Mouse (Mus musculus): Measurements from ENCODE around the gene Pqlc3. TPM values are rescaled to one million over a fixed set of nuclear protein-coding genes. Genes with fewer than 3 reads are reported as not detected.
A peak's percentile ranks its signal among the peaks of the same experiment; 100 is the strongest.

Gene Pqlc3
- total RNA-seq, 4 experiments from 2014 or later, result 11.0 to 14.7 (median 13.5) TPM

DNA sequence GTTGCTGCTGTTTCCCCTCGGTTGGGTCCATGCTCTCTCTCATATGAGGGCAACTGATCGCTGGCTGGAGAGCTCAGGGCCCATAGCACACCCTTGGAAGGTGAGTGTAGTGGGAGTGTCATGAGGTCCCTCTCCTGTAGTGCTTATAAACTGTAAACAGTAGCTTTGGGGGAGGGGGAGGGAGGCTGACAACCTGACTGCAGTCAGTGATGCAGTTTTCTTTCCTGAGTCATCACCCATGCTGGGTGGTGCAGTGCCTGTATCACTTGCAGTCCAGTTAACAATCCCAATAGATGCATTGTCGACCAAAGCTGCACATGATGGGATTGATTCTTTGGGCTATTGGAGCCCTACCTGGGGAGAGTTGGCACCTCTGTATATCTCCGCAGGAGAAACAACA is 1.0 kb upstream of the Pqlc3 start:
- DNase-seq, result no peak

DNA sequence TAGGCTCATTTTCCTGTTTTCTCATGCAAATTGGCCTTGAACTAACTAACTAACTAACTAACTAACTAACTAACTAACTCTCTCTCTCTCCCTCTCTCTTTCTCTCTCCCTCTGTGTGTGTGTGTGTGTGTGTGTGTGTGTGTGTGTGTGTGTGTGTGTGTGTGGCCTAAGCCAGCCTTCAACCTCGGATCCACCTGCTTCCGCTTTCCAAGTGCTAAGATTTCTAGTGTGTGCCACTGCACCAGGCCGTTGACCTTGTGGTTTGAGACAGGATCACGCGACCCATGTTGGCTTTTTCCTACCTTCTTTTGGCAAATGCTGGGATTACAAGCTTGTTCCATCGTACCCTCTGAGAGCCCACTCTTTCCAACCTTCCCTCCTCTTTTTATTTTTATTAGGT is 420 bp upstream of the Pqlc3 start:
- no peak for DNase-seq

DNA sequence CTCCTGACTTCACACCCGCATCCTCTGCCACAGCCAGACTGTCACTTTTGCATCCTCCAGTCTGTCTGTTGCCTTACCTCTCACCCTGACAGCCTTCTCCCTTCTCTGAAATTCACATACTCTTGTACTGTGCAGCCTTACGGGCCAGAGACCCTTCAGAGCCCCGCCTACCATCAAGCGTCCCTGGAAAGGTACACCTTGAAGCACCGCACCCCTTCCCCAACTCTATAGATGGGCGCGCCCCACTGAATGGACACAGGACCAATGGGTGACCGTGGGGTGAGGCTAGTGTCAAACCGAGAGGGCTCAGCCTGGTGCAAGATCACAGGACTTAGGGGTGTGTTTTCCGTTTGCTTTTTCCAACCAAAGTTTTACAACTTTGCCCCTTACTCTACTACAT is 1.1 kb downstream of the Pqlc3 start:
- DNase-seq, result peak; percentile 26

DNA sequence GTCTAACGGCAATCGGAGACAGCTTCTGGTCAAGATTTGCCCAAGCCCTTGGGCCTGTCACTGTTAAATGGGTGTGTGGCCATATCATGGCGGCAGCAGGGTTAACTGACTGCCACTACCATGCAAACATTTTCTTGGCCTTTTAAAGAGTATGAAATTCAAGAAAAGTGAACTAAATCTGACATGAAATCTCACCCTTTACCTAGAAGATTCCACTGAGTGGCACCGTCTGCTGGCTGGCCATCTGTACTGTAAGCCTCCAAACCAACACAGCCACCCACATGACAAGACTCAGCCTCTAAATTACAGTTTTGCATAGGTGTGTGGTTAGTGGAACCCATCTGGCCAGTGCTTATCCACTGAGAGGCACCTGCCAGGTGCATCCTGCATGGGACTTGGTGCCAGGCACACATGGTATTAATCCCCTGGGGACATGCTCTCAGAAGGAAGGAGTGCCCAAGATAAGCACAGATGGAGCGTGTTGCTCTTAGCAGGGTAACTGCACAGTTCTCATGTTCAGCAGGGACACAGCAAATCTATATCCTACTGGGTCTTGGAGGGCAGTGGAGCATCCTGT is 3.2 kb downstream of the Pqlc3 start:
- no peak for DNase-seq

DNA sequence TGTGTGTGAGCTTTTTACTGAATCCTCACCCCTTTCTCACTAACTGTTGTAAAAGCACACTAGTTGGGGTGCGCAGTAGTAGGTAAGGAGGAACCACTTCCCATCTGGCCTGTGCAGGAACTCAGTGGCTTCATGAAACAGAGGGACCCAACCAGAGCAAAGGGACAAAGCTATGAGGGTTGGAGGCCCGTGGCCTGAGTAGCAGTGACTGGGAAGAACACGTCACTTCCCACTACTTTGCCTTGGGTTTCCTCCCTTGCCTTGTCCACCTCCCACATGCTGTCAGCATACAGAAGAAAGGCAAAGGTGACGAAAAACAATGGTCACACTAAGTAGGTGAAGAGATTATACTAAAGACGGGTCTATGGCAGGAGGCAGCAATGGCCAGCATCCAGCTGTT is 3.9 kb downstream of the Pqlc3 start:
- no peak for DNase-seq

DNA sequence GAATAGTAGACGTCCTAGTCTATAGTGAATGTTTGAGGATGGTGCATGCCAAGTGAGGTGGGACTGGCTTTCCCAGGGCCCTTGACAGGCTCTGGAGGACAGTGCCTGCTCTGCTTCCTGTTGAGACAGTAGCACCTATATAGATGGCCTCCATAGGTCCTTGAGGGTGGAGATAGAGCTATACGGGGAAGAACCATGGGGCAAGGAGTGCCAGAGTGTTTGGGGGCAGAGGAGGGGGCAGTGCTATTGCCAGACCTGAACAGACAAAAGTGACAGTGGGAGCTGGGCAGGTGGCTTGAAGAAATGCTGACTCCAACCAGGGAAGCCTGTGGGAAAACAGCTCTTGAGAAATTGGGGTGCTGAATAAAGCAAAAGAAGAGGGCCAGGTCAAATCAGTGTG is 5.9 kb downstream of the Pqlc3 start:
- DNase-seq, result no peak

DNA sequence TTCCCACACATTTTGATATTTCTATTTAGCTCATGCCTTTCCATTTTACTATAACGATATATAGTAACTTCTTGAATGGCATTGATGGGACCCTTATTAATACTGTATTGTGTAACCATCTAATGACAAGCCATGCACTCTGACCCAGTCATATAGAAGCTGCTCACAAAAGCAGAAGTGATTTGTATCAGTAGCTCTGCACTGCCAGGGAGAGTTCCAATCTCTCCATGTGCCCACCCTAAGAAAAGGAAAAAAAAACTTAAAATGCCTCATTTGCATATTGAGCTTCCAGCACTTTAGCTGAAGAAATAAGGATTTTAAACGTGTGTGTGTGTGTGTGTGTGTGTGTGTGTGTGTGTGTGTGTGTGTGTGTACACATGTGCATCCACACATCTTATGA is 7.9 kb downstream of the Pqlc3 start:
- DNase-seq, result no peak

DNA sequence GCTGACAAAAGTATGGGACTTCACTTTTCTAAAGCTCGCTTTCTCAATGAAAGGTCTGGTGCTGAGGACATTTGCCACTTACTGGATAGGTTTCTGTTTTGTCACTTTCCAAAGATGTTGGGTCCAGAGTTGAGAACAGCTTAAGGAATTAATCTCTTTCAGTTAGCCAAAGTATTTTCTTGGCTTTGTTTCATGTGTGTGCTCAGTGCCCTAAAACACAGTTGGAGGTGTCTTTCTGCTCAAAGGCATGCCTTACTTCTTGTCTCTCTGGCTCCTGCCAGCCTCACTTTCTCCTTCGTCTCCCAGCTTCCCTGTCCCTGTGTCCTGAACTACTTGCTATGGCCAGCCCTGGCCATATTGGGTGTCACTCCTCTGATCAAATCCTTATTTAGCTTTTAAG is 8.8 kb downstream of the Pqlc3 start:
- DNase-seq, result no peak

DNA sequence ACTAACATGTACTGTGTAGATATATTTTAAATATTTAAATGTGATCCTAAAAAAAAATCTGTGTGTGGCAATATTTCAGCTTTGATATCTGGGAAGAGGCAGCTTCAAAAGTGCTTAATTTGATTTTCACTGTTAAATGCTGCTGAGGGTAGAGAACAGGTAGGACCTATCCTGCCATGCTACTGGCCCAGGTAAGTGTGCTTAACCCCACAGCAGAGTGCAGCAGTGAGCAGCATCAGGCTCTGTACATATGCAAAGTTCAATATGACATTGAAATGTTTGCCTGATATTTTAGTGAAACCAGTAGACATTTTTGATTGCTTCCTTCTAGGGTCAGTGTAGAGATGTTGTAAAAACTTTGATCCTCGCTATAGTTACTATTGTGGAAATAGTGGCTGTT is 14.4 kb downstream of the Pqlc3 start:
- no peak for DNase-seq

DNA sequence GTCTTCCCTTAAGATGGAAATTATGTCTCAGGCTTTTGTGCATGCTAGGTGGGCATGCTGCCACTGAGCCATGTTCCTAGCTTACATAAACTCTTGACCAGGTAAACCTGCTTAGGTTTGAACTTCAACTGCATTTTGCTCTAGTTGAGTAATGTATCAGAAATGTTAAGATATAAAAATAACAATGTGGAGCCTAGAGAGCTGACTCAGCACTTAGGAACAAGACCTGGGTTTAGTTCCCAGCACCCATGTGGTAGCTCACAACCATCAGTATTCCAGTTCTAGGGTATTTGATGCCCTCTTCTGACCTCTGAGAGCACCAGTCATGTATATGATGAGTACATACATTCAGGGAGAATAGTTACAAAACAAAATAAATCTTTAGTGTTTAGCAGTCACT is 23.1 kb downstream of the Pqlc3 start:
- no peak for DNase-seq

DNA sequence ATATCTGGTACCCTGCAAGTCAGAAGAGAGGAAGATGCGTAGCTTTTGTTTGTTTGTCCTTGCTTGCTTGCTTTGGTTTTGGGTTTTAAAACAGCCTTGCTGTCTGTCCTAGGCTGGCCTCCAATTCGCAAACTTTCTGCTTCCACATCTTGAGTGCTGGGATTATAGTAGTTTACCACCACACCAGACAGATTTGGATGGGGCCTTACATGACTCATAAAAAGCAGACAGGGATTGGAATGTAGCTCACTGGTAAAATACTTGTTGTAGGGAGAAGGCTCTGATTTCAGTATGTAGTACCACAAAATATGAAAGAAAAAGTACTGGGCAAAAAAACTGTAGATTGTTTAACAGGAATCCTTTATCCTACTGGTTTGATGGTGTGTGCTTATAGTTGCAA is 33.4 kb downstream of the Pqlc3 start:
- no peak for DNase-seq

DNA sequence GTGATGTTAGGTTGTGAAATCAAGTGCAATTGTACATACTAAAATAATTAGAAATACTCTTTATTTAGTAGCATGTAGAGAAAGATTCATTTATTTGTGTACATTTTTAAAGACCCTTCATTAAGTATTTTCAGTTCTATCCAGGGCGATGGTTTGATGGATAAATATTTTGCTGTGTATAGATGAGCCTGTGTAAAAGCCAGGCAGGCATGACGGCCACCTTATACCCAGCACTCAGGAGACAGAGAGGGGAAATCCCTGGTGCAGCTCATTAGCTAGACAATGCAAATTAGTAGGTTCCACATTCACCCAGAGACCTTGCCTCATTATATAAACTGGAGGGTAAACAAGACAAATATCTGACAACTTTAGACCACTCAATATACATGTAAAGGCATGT is 36.9 kb downstream of the Pqlc3 start:
- no peak for DNase-seq

DNA sequence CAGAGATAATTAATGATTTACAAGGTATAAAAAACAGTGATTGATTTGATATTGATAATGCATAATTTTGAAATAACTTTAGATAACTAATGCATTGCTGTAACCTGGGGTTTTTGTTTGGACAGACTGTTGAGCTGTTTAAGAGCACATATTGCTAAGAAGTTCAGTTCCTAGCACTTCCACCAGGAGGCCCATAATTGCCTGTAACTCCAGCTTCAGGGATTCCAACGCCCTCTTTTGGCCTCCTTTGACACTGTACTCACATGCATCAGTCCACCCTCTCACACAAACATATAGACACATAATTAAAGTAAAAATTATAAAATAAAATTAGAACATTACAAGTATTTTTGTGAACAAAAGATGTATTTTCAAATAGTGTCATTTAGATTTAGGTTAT is 41.4 kb downstream of the Pqlc3 start:
- no peak for DNase-seq

DNA sequence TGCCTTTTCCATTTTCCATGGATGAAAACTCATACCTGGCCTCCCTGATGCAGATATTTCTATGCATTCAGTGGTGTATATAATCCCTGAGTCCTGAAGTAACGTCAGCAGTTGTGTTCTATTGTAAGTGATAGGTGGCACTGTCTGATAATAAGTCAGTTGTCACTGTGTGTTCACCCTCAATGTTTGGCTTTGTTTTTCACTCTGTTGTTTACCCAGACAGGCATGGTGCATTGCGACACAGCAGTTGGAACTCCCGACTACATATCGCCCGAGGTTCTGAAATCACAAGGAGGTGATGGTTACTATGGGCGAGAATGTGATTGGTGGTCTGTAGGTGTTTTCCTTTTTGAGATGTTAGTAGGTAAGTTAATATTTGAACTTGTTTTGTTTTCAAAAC is 52.0 kb downstream of the Pqlc3 start:
- DNase-seq, result no peak

DNA sequence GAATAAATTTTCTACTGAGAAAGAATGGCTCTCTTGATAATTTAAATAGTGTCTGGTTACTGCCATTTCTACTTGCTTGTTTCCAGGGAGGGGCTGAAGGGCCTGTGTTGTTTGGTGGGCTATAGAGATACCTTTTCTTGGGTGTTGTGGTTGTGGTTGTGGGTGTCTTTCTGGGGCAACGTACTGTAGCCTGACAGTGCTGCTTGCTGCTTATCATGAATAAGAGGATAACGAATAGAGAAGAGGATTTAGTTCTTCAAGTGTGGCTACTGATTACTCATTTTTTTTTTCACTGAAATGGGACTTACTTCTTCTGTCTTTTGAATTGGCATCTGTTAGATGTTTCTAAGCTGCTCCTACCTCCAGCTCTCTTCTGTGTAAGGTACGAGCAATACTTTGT is 58.2 kb downstream of the Pqlc3 start:
- DNase-seq, result no peak

Other genes starting within 250 kb of the Pqlc3 start
- gene Greb1, start 199.5 kb downstream of the Pqlc3 start, total RNA-seq (2022), result 100 to 1,000 TPM in 2 of 4 experiments, 10 to 100 TPM in 2; 48.1 to 255 (median 118) TPM
- gene E2f6, start 189.4 kb downstream of the Pqlc3 start, total RNA-seq (2022), result 10 to 100 TPM; 41.5 to 55.0 (median 44.9) TPM
- 100 to 1,000 TPM in 2 of 4 experiments, 10 to 100 TPM in 2; 75.8 to 109 (median 89.6) TPM for gene Rock2, start 105.5 kb downstream of the Pqlc3 start, total RNA-seq (2022)
- gene 2410004P03Rik, start 11.3 kb upstream of the Pqlc3 start, total RNA-seq (2022), result not detected
- gene Kcnf1, start 176.5 kb upstream of the Pqlc3 start, total RNA-seq (2022), result 1 to 10 TPM in 2 of 4 experiments, under 1 TPM in 2; 0.35 to 1.7 (median 1.1) TPM

Data from adrenal gland, adult 8-10 months (tissue).